Mouse (Mus musculus): ENCODE data around the gene Tlr7. TPM values are rescaled to one million over a fixed set of nuclear protein-coding genes. Genes with fewer than 3 reads are reported as not detected.

Gene Tlr7
- total and polyA plus RNA-seq, 3 experiments = 10.2 to 34.2 (median 27.9) TPM

GRCm38 (mm10) chrX:167328519-167328918 is 1.8 kb downstream of the Tlr7 start:
- H3K4me3 ChIP-seq (replicated peaks in 1 of 3; ENCODE audit: low read depth in 2 of 3, low read length in 2 of 3, poor library complexity in 1 of 3) = peak overlapping the region; percentile 37 to 70 (median 52)
- no peaks in the 10 kb centered on the region for H3K27me3 ChIP-seq (replicated peaks)
- H3K4me2 ChIP-seq (ENCODE audit: insufficient read depth, low read depth, poor library complexity, severe bottlenecking) = peak overlapping the region; percentile 89
- in situ Hi-C loops (cut with MboI; ENCODE audit: low pct_ligation_motif_present, low pct_unique_long_range_greater_than_20kb, low sequenced_read_pairs) (no loop called here), dilution Hi-C loops (cut with MboI; ENCODE audit: extremely low pct_ligation_motif_present, extremely low pct_unique_long_range_greater_than_20kb, low sequenced_read_pairs) (no loop called here)
- peaks cover 3 to 29% of the 10 kb centered on the region in 2 experiments; a peak in 3 of 4 replicates for H3K4me1 ChIP-seq (ENCODE audit: control insufficient read depth in 1 of 2, insufficient read depth in 2 of 2)
- peak; percentile 42 for DNase-seq (ENCODE audit: extremely low read depth)
- H3K9ac ChIP-seq (ENCODE audit: insufficient read depth, low read depth) = peak overlapping the region; percentile 68
- peaks cover 0 to 6% of the 10 kb centered on the region in 2 experiments for H3K36me3 ChIP-seq (replicated peaks in 1 of 2; ENCODE audit: control insufficient read depth in 1 of 2, insufficient read depth in 1 of 2, low read length in 1 of 2)
- peak overlapping the region; percentile 66 for H3K27ac ChIP-seq (ENCODE audit: insufficient read depth, low read depth)
- TF ChIP-seq NRF1 (IDR thresholded peaks at IDR 0.05; ENCODE audit: low read depth, low read length) = no peak
- no peak for TF ChIP-seq USF1 (IDR thresholded peaks at IDR 0.05; ENCODE audit: low read depth, low read length)
- peak; percentile 86 for TF ChIP-seq BHLHE40 (IDR thresholded peaks at IDR 0.05; ENCODE audit: low read depth, low read length)
- TF ChIP-seq TBP (conservative IDR thresholded peaks at IDR 0.05; ENCODE audit: low read depth, low read length) = peak; percentile 73; the same call in 1 of the 2 replicates
- 0 out of 2 replicates have a peak, but pooled peaks have one; percentile 18 for TF ChIP-seq RCOR1 (conservative IDR thresholded peaks at IDR 0.05; ENCODE audit: low read depth, low read length)
- TF ChIP-seq MAFK (IDR thresholded peaks at IDR 0.05; ENCODE audit: insufficient replicate concordance, low read length) = no peak
- TF ChIP-seq CHD1 (IDR thresholded peaks at IDR 0.05; ENCODE audit: low read depth, low read length) = peak; percentile 10; the same call in 1 of the 2 replicates
- no peak for TF ChIP-seq RAD21 (IDR thresholded peaks at IDR 0.05; ENCODE audit: low read depth, low read length)
- peak; percentile 39; the same call in 1 of the 2 replicates for TF ChIP-seq EP300 (IDR thresholded peaks at IDR 0.05; ENCODE audit: low read length)
- peak; percentile 38; the same call in 1 of the 2 replicates for TF ChIP-seq ETS1 (conservative IDR thresholded peaks at IDR 0.05; ENCODE audit: low read depth, low read length)
- TF ChIP-seq MYC (IDR thresholded peaks at IDR 0.05; ENCODE audit: low read depth, low read length) = 0 out of 2 replicates have a peak, but pooled peaks have one; percentile 30
- TF ChIP-seq PAX5 (IDR thresholded peaks at IDR 0.05; ENCODE audit: low read length) = no peak
- TF ChIP-seq ZNF384 (IDR thresholded peaks at IDR 0.05; ENCODE audit: low read depth, low read length) = no peak
- TF ChIP-seq KAT2A (IDR thresholded peaks at IDR 0.05; ENCODE audit: insufficient replicate concordance, low read length) = 0 out of 2 replicates have a peak, but pooled peaks have one; percentile 12
- no peak for TF ChIP-seq ZC3H11A (IDR thresholded peaks at IDR 0.05; ENCODE audit: low read depth, low read length)
- TF ChIP-seq POLR2AphosphoS2 (IDR thresholded peaks at IDR 0.05; ENCODE audit: low read depth, low read length) = no peak
- no peaks in the 10 kb centered on the region for H3K9me3 ChIP-seq (replicated peaks; ENCODE audit: low read length)
- peaks cover 7% of the 10 kb centered on the region for H3K79me2 ChIP-seq (replicated peaks; ENCODE audit: control insufficient read depth, extremely low read depth, insufficient read depth, poor library complexity, severe bottlenecking)

GRCm38 (mm10) chrX:167323742-167324141 is 6.6 kb downstream of the Tlr7 start:
- dilution Hi-C loops (cut with MboI; ENCODE audit: extremely low pct_ligation_motif_present, extremely low pct_unique_long_range_greater_than_20kb, low sequenced_read_pairs) (no loop called here), in situ Hi-C loops (cut with MboI; ENCODE audit: low pct_ligation_motif_present, low pct_unique_long_range_greater_than_20kb, low sequenced_read_pairs) (no loop called here)
- no peak overlapping the region for H3K27ac ChIP-seq (ENCODE audit: insufficient read depth, low read depth)
- H3K4me1 ChIP-seq (ENCODE audit: control insufficient read depth in 1 of 2, insufficient read depth in 2 of 2) = peaks cover 3 to 51% of the 10 kb centered on the region in 2 experiments; a peak in 3 of 4 replicates
- peaks cover 0 to 17% of the 10 kb centered on the region in 2 experiments for H3K36me3 ChIP-seq (replicated peaks in 1 of 2; ENCODE audit: control insufficient read depth in 1 of 2, insufficient read depth in 1 of 2, low read length in 1 of 2)
- no peak overlapping the region for H3K4me3 ChIP-seq (replicated peaks in 1 of 3; ENCODE audit: low read depth in 2 of 3, low read length in 2 of 3, poor library complexity in 1 of 3)
- no peak overlapping the region for H3K9ac ChIP-seq (ENCODE audit: insufficient read depth, low read depth)
- DNase-seq (ENCODE audit: extremely low read depth) = no peak
- H3K27me3 ChIP-seq (replicated peaks) = no peaks in the 10 kb centered on the region
- H3K4me2 ChIP-seq (ENCODE audit: insufficient read depth, low read depth, poor library complexity, severe bottlenecking) = no peak overlapping the region
- H3K79me2 ChIP-seq (replicated peaks; ENCODE audit: control insufficient read depth, extremely low read depth, insufficient read depth, poor library complexity, severe bottlenecking) = peaks cover 13% of the 10 kb centered on the region; the same call in 1 of the 2 replicates
- TF ChIP-seq MAX (IDR thresholded peaks at IDR 0.05; ENCODE audit: low read length) = no peak
- no peak for TF ChIP-seq BHLHE40 (IDR thresholded peaks at IDR 0.05; ENCODE audit: low read depth, low read length)
- TF ChIP-seq TBP (conservative IDR thresholded peaks at IDR 0.05; ENCODE audit: low read depth, low read length) = no peak
- peak; percentile 57 for TF ChIP-seq SMC3 (IDR thresholded peaks at IDR 0.05; ENCODE audit: low read depth, low read length)
- TF ChIP-seq ZKSCAN1 (IDR thresholded peaks at IDR 0.05; ENCODE audit: borderline replicate concordance, low read depth, low read length) = no peak
- TF ChIP-seq USF1 (IDR thresholded peaks at IDR 0.05; ENCODE audit: low read depth, low read length) = no peak
- no peak for TF ChIP-seq ZMIZ1 (IDR thresholded peaks at IDR 0.05; ENCODE audit: low read depth, low read length)
- no peak for TF ChIP-seq EP300 (IDR thresholded peaks at IDR 0.05; ENCODE audit: low read length)
- TF ChIP-seq JUN (IDR thresholded peaks at IDR 0.05; ENCODE audit: insufficient read depth, low read depth, low read length) = no peak
- TF ChIP-seq RAD21 (IDR thresholded peaks at IDR 0.05; ENCODE audit: low read depth, low read length) = peak; percentile 59
- 0 out of 2 replicates have a peak, but pooled peaks have one; percentile 25 for TF ChIP-seq MYC (IDR thresholded peaks at IDR 0.05; ENCODE audit: low read depth, low read length)
- TF ChIP-seq PAX5 (IDR thresholded peaks at IDR 0.05; ENCODE audit: low read length) = no peak
- no peak for TF ChIP-seq NELFE (IDR thresholded peaks at IDR 0.05; ENCODE audit: low read depth, low read length)
- no peak for TF ChIP-seq USF2 (conservative IDR thresholded peaks at IDR 0.05; ENCODE audit: low read depth, low read length)
- no peak for TF ChIP-seq RCOR1 (conservative IDR thresholded peaks at IDR 0.05; ENCODE audit: low read depth, low read length)
- no peak for TF ChIP-seq ZNF384 (IDR thresholded peaks at IDR 0.05; ENCODE audit: low read depth, low read length)
- TF ChIP-seq ETS1 (conservative IDR thresholded peaks at IDR 0.05; ENCODE audit: low read depth, low read length) = no peak
- no peak for TF ChIP-seq CHD1 (IDR thresholded peaks at IDR 0.05; ENCODE audit: low read depth, low read length)
- no peak for TF ChIP-seq KAT2A (IDR thresholded peaks at IDR 0.05; ENCODE audit: insufficient replicate concordance, low read length)
- TF ChIP-seq MAFK (IDR thresholded peaks at IDR 0.05; ENCODE audit: insufficient replicate concordance, low read length) = no peak
- no peak for TF ChIP-seq E2F4 (IDR thresholded peaks at IDR 0.05; ENCODE audit: insufficient replicate concordance, low read depth, low read length)
- no peak for TF ChIP-seq ZC3H11A (IDR thresholded peaks at IDR 0.05; ENCODE audit: low read depth, low read length)
- peak in 1 of 2 experiments; percentile 70; a peak in 2 of 4 replicates for TF ChIP-seq CTCF (conservative IDR thresholded peaks at IDR 0.05 in 1 of 2, IDR thresholded peaks at IDR 0.05 in 1 of 2; ENCODE audit: low read depth in 2 of 2, low read length in 2 of 2)
- no peak for TF ChIP-seq UBTF (IDR thresholded peaks at IDR 0.05; ENCODE audit: low read depth, low read length)
- TF ChIP-seq MEF2A (IDR thresholded peaks at IDR 0.05; ENCODE audit: borderline replicate concordance, low read depth, low read length) = no peak
- H3K9me3 ChIP-seq (replicated peaks; ENCODE audit: low read length) = no peaks in the 10 kb centered on the region
